Mouse (Mus musculus) MEL (cell line): ENCODE results near the gene Dcdc2c. TPM values are rescaled to one million over a fixed set of nuclear protein-coding genes. Genes with fewer than 3 reads are reported as not detected.

Source experiments
- DNase-seq: peaks from one replicate; pipeline ENCODE4 v3.0.0; 2011; ENCODE audit warnings: low read depth, low spot score
- H3K27ac ChIP-seq: 2 replicates; pipeline ENCODE4 v1.5.1; 2012; ENCODE audit warnings: low read depth, mild to moderate bottlenecking, control low read depth, low read length, moderate library complexity; ENCODE audit not compliant: control insufficient read depth
- H3K27me3 ChIP-seq, 2 experiments: fragments of 150-350 bp in 1 of 2; sonication (generic) in 1 of 2; 2 replicates each; pipeline ENCODE4 v1.6.1; 2012; ENCODE audit warnings: low read length in 2 of 2, mild to moderate bottlenecking in 2 of 2, improper control_type of control experiment in 1 of 2, moderate library complexity in 1 of 2; ENCODE audit not compliant: insufficient read depth in 2 of 2, control insufficient read depth in 1 of 2
- H3K36me3 ChIP-seq, 2 experiments: 2 replicates each; pipeline ENCODE4 v1.6.1; 2012 to 2014; ENCODE audit warnings: low read length in 2 of 2, improper control_type of control experiment in 1 of 2, inconsistent platforms in 1 of 2, mild to moderate bottlenecking in 1 of 2; ENCODE audit not compliant: insufficient read depth in 2 of 2, control insufficient read depth in 1 of 2
- H3K4me1 ChIP-seq, 2 experiments: fragments of 150-350 bp in 1 of 2; sonication (generic) in 1 of 2; 2 replicates each; pipeline ENCODE4 v1.6.1; 2012; ENCODE audit warnings: low read length in 2 of 2, improper control_type of control experiment in 1 of 2, mild to moderate bottlenecking in 1 of 2; ENCODE audit not compliant: insufficient read depth in 2 of 2, control insufficient read depth in 1 of 2
- H3K4me3 ChIP-seq, 2 experiments: fragments of 150-350 bp in 1 of 2; sonication (generic) in 1 of 2; 2 replicates each; pipeline ENCODE4 v1.5.1; 2012; ENCODE audit warnings: low read depth in 2 of 2, low read length in 2 of 2, mild to moderate bottlenecking in 2 of 2, moderate library complexity in 2 of 2, control low read depth in 1 of 2, improper control_type of control experiment in 1 of 2; ENCODE audit not compliant: control insufficient read depth in 1 of 2, insufficient read depth in 1 of 2
- H3K79me2 ChIP-seq: 2 replicates; pipeline ENCODE4 v1.6.1; 2012; ENCODE audit warnings: mild to moderate bottlenecking, low read length, moderate library complexity; ENCODE audit not compliant: control insufficient read depth, poor library complexity, insufficient read depth
- H3K9ac ChIP-seq: 2 replicates; pipeline ENCODE4 v1.6.1; 2012; ENCODE audit warnings: low read depth, mild to moderate bottlenecking, control low read depth, low read length, moderate library complexity; ENCODE audit not compliant: control insufficient read depth, poor library complexity, severe bottlenecking
- H3K9me3 ChIP-seq: fragments of 150-350 bp; sonication (generic); replicated peaks from 2 replicates; pipeline ENCODE4 v1.6.1; 2012; ENCODE audit warnings: mild to moderate bottlenecking, low read length, improper control_type of control experiment, moderate library complexity; ENCODE audit not compliant: insufficient read depth
- CTCF ChIP-seq, 3 experiments: IDR thresholded peaks in 2 of 3; conservative IDR thresholded peaks in 1 of 3; 2 replicates each; pipeline ENCODE4 v1.5.1; 2011 to 2012; ENCODE audit warnings: low read length in 3 of 3, low read depth in 2 of 3, mild to moderate bottlenecking in 2 of 3, improper control_type of control experiment in 1 of 3, inconsistent platforms in 1 of 3, mixed read lengths in 1 of 3, moderate library complexity in 1 of 3; ENCODE audit not compliant: control insufficient read depth in 1 of 3, insufficient read depth in 1 of 3, poor library complexity in 1 of 3, severe bottlenecking in 1 of 3
- GATA1 ChIP-seq: IDR thresholded peaks from 2 replicates; pipeline ENCODE4 v1.6.1; 2011; ENCODE audit warnings: low read depth, low read length, improper control_type of control experiment
- JUND ChIP-seq: IDR thresholded peaks from 2 replicates; pipeline ENCODE4 v1.6.1; 2011; ENCODE audit warnings: low read depth, mild to moderate bottlenecking, improper control_type of control experiment, low read length
- KAT2A ChIP-seq: conservative IDR thresholded peaks from 2 replicates; pipeline ENCODE4 v1.6.1; 2012; ENCODE audit warnings: low read depth, low read length, improper control_type of control experiment, inconsistent platforms
- NRF1 ChIP-seq: IDR thresholded peaks from 2 replicates; pipeline ENCODE4 v1.6.1; 2014; ENCODE audit warnings: low read depth, mild to moderate bottlenecking, inconsistent platforms, low read length, improper control_type of control experiment, moderate library complexity; ENCODE audit not compliant: poor library complexity, insufficient read depth, severe bottlenecking
- RCOR1 ChIP-seq: IDR thresholded peaks from 2 replicates; pipeline ENCODE4 v1.6.1; 2012; ENCODE audit warnings: low read depth, mild to moderate bottlenecking, inconsistent platforms, low read length, improper control_type of control experiment
- polyA plus RNA-seq, 2 experiments: library from polyadenylated mRNA; stranded (reverse) in 1 of 2; unstranded in 1 of 2; fragments of >175 nt in 1 of 2; fragments of >200 nt in 1 of 2; gene quantifications; 2 replicates each; pipeline versions ENCODE4 v1.2.1 to v1.2.4; 2012; ENCODE audit warnings: low replicate concordance in 2 of 2, low read depth in 1 of 2; ENCODE audit not compliant: insufficient read length in 2 of 2, insufficient read depth in 1 of 2, missing spikeins in 1 of 2
- total RNA-seq: library from RNA; depleted of rRNA; stranded (reverse); fragments of 300-350 nt; gene quantifications from 2 replicates; pipeline ENCODE4 v1.2.3, GENCODE M21; 2012; rRNA removed

Dcdc2c gene
- total and polyA plus RNA-seq, 3 experiments = 0.06 TPM; not detected in 2

DNA sequence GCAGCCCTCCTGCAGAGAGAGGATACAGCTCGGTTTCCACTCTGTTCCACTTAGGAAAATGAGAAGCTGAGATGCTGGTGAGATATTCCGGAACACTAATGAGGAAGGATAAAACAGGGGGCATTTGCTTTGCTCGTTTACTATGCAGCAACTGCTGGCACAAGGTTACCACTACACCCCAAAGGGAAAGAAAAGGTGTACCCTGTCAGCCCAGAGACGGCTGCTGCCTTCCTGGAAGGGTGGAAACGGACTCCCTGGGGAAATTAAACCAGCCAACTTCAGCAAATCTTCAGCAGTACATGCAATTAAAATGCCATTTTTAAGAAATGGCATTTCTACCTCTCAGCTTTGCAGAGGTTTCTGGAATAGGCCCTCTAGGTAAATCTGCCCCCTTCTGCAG, 150.8 kb downstream of the Dcdc2c start (continued):
- TF ChIP-seq NRF1 (no peak), KAT2A (no peak)

DNA sequence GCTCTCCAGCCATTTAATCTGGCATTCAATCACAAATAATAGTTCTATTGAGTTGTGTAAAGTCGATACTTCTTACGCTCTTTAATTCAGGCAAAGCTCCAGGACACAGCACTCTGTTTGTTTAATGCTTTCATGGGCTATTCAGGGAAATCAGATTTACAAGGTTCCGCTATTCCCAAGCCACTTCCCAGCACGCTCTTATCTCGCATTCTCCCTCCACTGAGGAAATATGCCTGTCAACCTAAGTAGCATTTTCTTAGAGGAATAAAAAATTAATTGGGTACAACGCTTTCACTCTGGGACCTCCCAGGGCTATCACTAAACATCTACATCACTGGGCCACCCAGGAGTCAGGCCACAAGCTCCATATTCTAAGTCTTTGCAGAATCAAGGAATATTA, 160.1 kb downstream of the Dcdc2c start:
- TF ChIP-seq GATA1 = no peak
- no peak for TF ChIP-seq JUND
- no peak for TF ChIP-seq RCOR1
- no peak for TF ChIP-seq CTCF (IDR thresholded peaks at IDR 0.05 in 2 of 3, conservative IDR thresholded peaks at IDR 0.05 in 1 of 3; ENCODE audit: control insufficient read depth in 1 of 3, insufficient read depth in 1 of 3, low read depth in 2 of 3, low read length in 3 of 3, poor library complexity in 1 of 3, severe bottlenecking in 1 of 3)
- no peak for DNase-seq
- Histone ChIP-seq H3K4me1 (no peaks in the 10 kb centered on the region), H3K9me3 (no peaks in the 10 kb centered on the region), H3K79me2 (no peaks in the 10 kb centered on the region), H3K27me3 (no peaks in the 10 kb centered on the region), H3K9ac (no peak overlapping the region), H3K27ac (no peak overlapping the region), H3K36me3 (no peaks in the 10 kb centered on the region), H3K4me3 (no peak overlapping the region)

Other genes starting within 250 kb of the Dcdc2c start
- 0.42 and 0.85 TPM in 2 replicates for gene Allc, start 30.1 kb upstream of the Dcdc2c start, total RNA-seq
- 1 to 10 TPM in 1 of 2 experiments, not detected in 1; 2.2 TPM for gene Allc, start 30.1 kb upstream of the Dcdc2c start, polyA plus RNA-seq
- gene Colec11, start 71.0 kb upstream of the Dcdc2c start, total RNA-seq = 0.23 and 0.54 TPM in 2 replicates
- gene Colec11, start 71.0 kb upstream of the Dcdc2c start, polyA plus RNA-seq = under 1 TPM in 1 of 2 experiments, not detected in 1; 0.74 TPM
- 2,384 and 2,439 TPM in 2 replicates for gene Rps7, start 83.6 kb upstream of the Dcdc2c start, total RNA-seq
- 100 to 1,000 TPM; 300 to 476 TPM for gene Rps7, start 83.6 kb upstream of the Dcdc2c start, polyA plus RNA-seq
- 39.0 and 47.9 TPM in 2 replicates for gene Rnaseh1, start 97.2 kb upstream of the Dcdc2c start, total RNA-seq
- gene Rnaseh1, start 97.2 kb upstream of the Dcdc2c start, polyA plus RNA-seq = 10 to 100 TPM in 1 of 2 experiments, not detected in 1; 36.5 TPM
- gene Adi1, start 122.8 kb upstream of the Dcdc2c start, total RNA-seq = 18.1 and 22.1 TPM in 2 replicates
- gene Adi1, start 122.8 kb upstream of the Dcdc2c start, polyA plus RNA-seq = 10 to 100 TPM in 1 of 2 experiments, not detected in 1; 54.8 TPM
- gene Trappc12, start 198.1 kb upstream of the Dcdc2c start, total RNA-seq = 29.4 and 31.1 TPM in 2 replicates
- gene Trappc12, start 198.1 kb upstream of the Dcdc2c start, polyA plus RNA-seq = 10 to 100 TPM in 1 of 2 experiments, not detected in 1; 35.1 TPM
- 40.7 and 45.8 TPM in 2 replicates for gene Eipr1, start 199.4 kb upstream of the Dcdc2c start, total RNA-seq
- 10 to 100 TPM in 1 of 2 experiments, not detected in 1; 51.5 TPM for gene Eipr1, start 199.4 kb upstream of the Dcdc2c start, polyA plus RNA-seq